Mouse (Mus musculus): ENCODE measurements around the gene Akr1c13. TPM values are rescaled to one million over a fixed set of nuclear protein-coding genes. Genes with fewer than 3 reads are reported as not detected.

Akr1c13 gene
- polyA plus RNA-seq, 1 experiment from 2014 or later: 46.1 TPM

DNA sequence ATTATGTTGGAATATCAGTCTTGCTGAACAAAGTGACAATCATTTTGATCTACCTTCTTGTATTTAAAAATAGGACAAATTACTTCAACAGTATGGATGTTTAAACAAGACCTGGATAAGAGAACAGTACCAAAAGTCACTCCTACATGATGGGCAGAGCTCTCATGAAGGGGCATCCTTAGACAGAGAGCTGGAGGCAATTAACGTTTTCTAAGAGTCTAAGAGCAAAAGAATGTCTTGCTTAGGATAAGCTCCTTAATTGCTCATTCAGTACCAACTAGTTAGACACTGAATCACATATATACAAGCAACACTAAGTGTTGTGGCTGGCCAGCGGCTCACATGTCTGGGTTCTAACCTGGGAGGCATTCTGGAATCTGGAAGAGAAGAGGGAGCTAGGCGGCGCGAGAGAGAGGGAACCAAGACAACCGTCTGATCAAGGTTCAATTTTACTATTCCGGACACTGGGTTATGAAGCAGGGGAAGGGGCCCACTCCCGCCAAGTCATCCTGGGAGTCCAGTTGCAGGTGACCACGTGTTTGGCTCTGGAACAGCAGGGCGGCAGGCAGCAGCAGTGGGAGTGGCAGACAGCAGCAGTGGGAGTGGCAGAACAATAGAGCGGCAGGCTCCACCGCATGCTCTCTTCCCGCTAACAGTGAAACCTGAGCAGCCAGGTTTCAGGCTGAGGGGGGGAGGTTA is 54.1 kb downstream of the Akr1c13 start:
- no peaks in the 10 kb centered on the region for H3K27me3 ChIP-seq
- CTCF ChIA-PET: interaction anchor here (1.4 kb wide), 1 partner anchor 15 kb away, joined by 4 read pairs; no protein-coding TSS in a partner anchor
- DNase-seq (ENCODE audit: low read depth, low spot score) (no peak), ATAC-seq (no peak)
- in situ Hi-C loops (cut with MboI; ENCODE audit: low pct_unique_long_range_greater_than_20kb): no loop called here
- TF ChIP-seq CTCF (IDR thresholded peaks at IDR 0.05): no peak
- POLR2A ChIA-PET: interaction anchor here (1.2 kb wide), 1 partner anchor 8 kb away, joined by 3 read pairs; no protein-coding TSS in a partner anchor

DNA sequence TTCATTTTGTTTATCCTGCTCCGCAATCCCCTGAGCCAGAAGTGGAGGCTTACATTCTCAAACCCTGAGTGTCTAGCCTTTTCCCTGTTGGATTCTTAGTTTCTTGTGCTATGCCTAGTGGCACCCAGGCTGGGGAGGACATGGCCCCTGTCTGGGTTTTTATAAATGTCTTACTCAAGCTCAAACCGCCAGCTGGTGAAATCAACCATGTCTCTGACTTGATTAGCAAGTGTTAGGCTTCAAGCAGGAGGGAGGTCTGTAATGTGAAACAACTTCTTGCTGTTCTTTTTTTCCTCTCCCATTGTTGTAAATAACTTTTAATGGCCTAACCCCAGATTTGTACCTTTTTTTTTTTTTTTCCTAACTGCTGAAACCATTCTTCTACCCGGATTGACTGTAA is 58.4 kb downstream of the Akr1c13 start:
- ATAC-seq (no peak), DNase-seq (ENCODE audit: low read depth, low spot score) (no peak)
- no peak for TF ChIP-seq CTCF (IDR thresholded peaks at IDR 0.05)
- ChIA-PET CTCF (no interaction called here), POLR2A (no interaction called here)
- H3K27me3 ChIP-seq: no peaks in the 10 kb centered on the region
- in situ Hi-C loops (cut with MboI; ENCODE audit: low pct_unique_long_range_greater_than_20kb): no loop called here

Other genes starting within 250 kb of the Akr1c13 start
- gene Ucn3, start 245.8 kb upstream of the Akr1c13 start, polyA plus RNA-seq (2021): not detected
- gene Akr1c14, start 142.1 kb upstream of the Akr1c13 start, polyA plus RNA-seq (2021): 2.2 TPM
- 0.49 TPM for gene Akr1c18, start 40.5 kb upstream of the Akr1c13 start, polyA plus RNA-seq (2021)
- gene Akr1c19, start 37.5 kb downstream of the Akr1c13 start, polyA plus RNA-seq (2021): 3.7 TPM
- 4.1 TPM for gene Akr1c12, start 88.3 kb downstream of the Akr1c13 start, polyA plus RNA-seq (2021)
- not detected for gene Akr1c6, start 243.2 kb downstream of the Akr1c13 start, polyA plus RNA-seq (2021)